Mouse (Mus musculus) stomach, embryonic 14.5 days (tissue): ENCODE results near the gene Bbof1. TPM values are rescaled to one million over a fixed set of nuclear protein-coding genes. Genes with fewer than 3 reads are reported as not detected.

Experiments
- ATAC-seq: fragments of 200-750 bp; cut with Nextera tagmentation; 2 replicates; pipeline ENCODE4 v1.8.0; 2017; ENCODE audit warnings: low read depth, moderate TSS enrichment; ENCODE audit not compliant: insufficient number of reproducible peaks, insufficient read depth, low FRiP score
- H3K27ac ChIP-seq: fragments of 300-500 bp; sonication (generic); 2 replicates; pipeline ENCODE4 v1.5.1; 2014; ENCODE audit warnings: mild to moderate bottlenecking, low read length, moderate library complexity, mixed read lengths
- H3K27me3 ChIP-seq: fragments of 300-500 bp; sonication (generic); 2 replicates; pipeline ENCODE4 v1.6.1; 2014; ENCODE audit warnings: low read length, control low read depth, mixed read lengths; ENCODE audit not compliant: control insufficient read depth, insufficient read depth
- H3K36me3 ChIP-seq: fragments of 300-500 bp; sonication (generic); 2 replicates; pipeline ENCODE4 v1.6.1; 2014; ENCODE audit warnings: mild to moderate bottlenecking, control low read depth, low read length, moderate library complexity, mixed read lengths; ENCODE audit not compliant: control insufficient read depth, insufficient read depth
- H3K4me1 ChIP-seq: fragments of 300-500 bp; sonication (generic); 2 replicates; pipeline ENCODE4 v1.6.1; 2014; ENCODE audit warnings: low read length, control low read depth, mixed read lengths; ENCODE audit not compliant: control insufficient read depth, insufficient read depth
- H3K4me2 ChIP-seq: fragments of 300-500 bp; sonication (generic); replicated peaks from 2 replicates; pipeline ENCODE4 v1.6.1; 2014; ENCODE audit warnings: low read depth, low read length, control low read depth
- H3K4me3 ChIP-seq: fragments of 300-500 bp; sonication (generic); 2 replicates; pipeline ENCODE4 v1.5.1; 2014; ENCODE audit warnings: low read depth, low read length, control low read depth
- H3K9ac ChIP-seq: fragments of 300-500 bp; sonication (generic); replicated peaks from 2 replicates; pipeline ENCODE4 v1.6.1; 2014; ENCODE audit warnings: low read depth, mild to moderate bottlenecking, control low read depth, low read length, moderate library complexity, mixed read lengths
- H3K9me3 ChIP-seq: fragments of 300-500 bp; sonication (generic); 2 replicates; pipeline ENCODE4 v1.6.1; 2016; ENCODE audit warnings: low read depth, low read length, control low read depth; ENCODE audit not compliant: control insufficient read depth
- WGBS: fragments of 180-500 bp; shearing (Covaris S2); extraction: QIAGEN DNeasy Blood & Tissue Kit; methylation state at CpG from one replicate; pipeline ENCODE4 v1.1.7; 2014; 5-methylcytosine and 5-hydroxymethylcytosine counted together
- polyA plus RNA-seq: library from polyadenylated mRNA; unstranded; fragments of >200 nt; fragmentation: Nextera tagmentation; extraction: Ambion mirVana; gene quantifications from 2 replicates; pipeline ENCODE4 v1.2.1, GENCODE M21; 2014

The Bbof1 gene
- polyA plus RNA-seq, 1 experiment from 2014 or later = 1.5 TPM

- H3K27ac ChIP-seq = no peak overlapping the region
- H3K4me3 ChIP-seq = no peak overlapping the region
- H3K36me3 ChIP-seq = no peaks in the 10 kb centered on the region
- no peak for ATAC-seq
- no peaks in the 10 kb centered on the region for H3K4me1 ChIP-seq
- no peaks in the 10 kb centered on the region for H3K27me3 ChIP-seq
- no peak overlapping the region for H3K9ac ChIP-seq
- WGBS = 77% methylated on average over 14 of the region's 14 CpGs
- H3K4me2 ChIP-seq = no peak overlapping the region
- no peaks in the 10 kb centered on the region for H3K9me3 ChIP-seq
Observed at GRCm38 (mm10) chr12:84396947-84397679, 11.8 kb upstream of the Bbof1 start.

- Histone ChIP-seq H3K4me1 (no peaks in the 10 kb centered on the region), H3K4me2 (no peak overlapping the region), H3K9ac (no peak overlapping the region), H3K27me3 (no peaks in the 10 kb centered on the region), H3K36me3 (no peaks in the 10 kb centered on the region), H3K4me3 (no peak overlapping the region), H3K9me3 (no peaks in the 10 kb centered on the region), H3K27ac (no peak overlapping the region)
- no peak for ATAC-seq
Observed at GRCm38 (mm10) chr12:84397685-84398084, 11.2 kb upstream of the Bbof1 start.

- Histone ChIP-seq H3K27ac (no peak overlapping the region), H3K4me2 (no peak overlapping the region), H3K9me3 (no peaks in the 10 kb centered on the region), H3K4me3 (no peak overlapping the region), H3K27me3 (no peaks in the 10 kb centered on the region), H3K36me3 (no peaks in the 10 kb centered on the region), H3K9ac (no peak overlapping the region), H3K4me1 (no peaks in the 10 kb centered on the region)
- 62% methylated on average over 5 of the region's 5 CpGs for WGBS
- no peak for ATAC-seq
Observed at GRCm38 (mm10) chr12:84398629-84399028, 10.2 kb upstream of the Bbof1 start.

- Histone ChIP-seq H3K27ac (no peak overlapping the region), H3K36me3 (no peaks in the 10 kb centered on the region), H3K4me3 (no peak overlapping the region), H3K9me3 (no peaks in the 10 kb centered on the region), H3K4me1 (no peaks in the 10 kb centered on the region), H3K27me3 (no peaks in the 10 kb centered on the region), H3K9ac (no peak overlapping the region), H3K4me2 (no peak overlapping the region)
- WGBS = 73% methylated on average over 9 of the region's 9 CpGs
- no peak for ATAC-seq
Observed at GRCm38 (mm10) chr12:84399135-84399534, 9.7 kb upstream of the Bbof1 start.

GRCm38 (mm10) chr12:84399663-84400062, 9.2 kb upstream of the Bbof1 start:
- Histone ChIP-seq H3K4me3 (no peak overlapping the region), H3K4me2 (no peak overlapping the region), H3K27ac (no peak overlapping the region), H3K9ac (no peak overlapping the region), H3K27me3 (no peaks in the 10 kb centered on the region), H3K4me1 (no peaks in the 10 kb centered on the region), H3K36me3 (no peaks in the 10 kb centered on the region), H3K9me3 (no peaks in the 10 kb centered on the region)
- ATAC-seq = no peak
- WGBS = 55% methylated on average over 9 of the region's 9 CpGs

- H3K36me3 ChIP-seq = no peaks in the 10 kb centered on the region
- 66% methylated on average over 3 of the region's 3 CpGs for whole genome bisulfite sequencing
- no peak overlapping the region for H3K4me2 ChIP-seq
- H3K9ac ChIP-seq = no peak overlapping the region
- ATAC-seq = no peak
- H3K4me1 ChIP-seq = no peaks in the 10 kb centered on the region
- H3K27me3 ChIP-seq = no peaks in the 10 kb centered on the region
- H3K4me3 ChIP-seq = no peak overlapping the region
- 0 out of 2 replicates have a peak overlapping the region, but pooled peaks have one; percentile 16 for H3K27ac ChIP-seq
- no peaks in the 10 kb centered on the region for H3K9me3 ChIP-seq
Observed at GRCm38 (mm10) chr12:84400068-84400467, 8.8 kb upstream of the Bbof1 start.

GRCm38 (mm10) chr12:84400653-84401052, 8.2 kb upstream of the Bbof1 start:
- Histone ChIP-seq H3K4me1 (no peaks in the 10 kb centered on the region), H3K4me3 (no peak overlapping the region), H3K9me3 (no peaks in the 10 kb centered on the region), H3K27ac (0 out of 2 replicates have a peak overlapping the region, but pooled peaks have one; percentile 16), H3K9ac (no peak overlapping the region), H3K27me3 (no peaks in the 10 kb centered on the region), H3K4me2 (no peak overlapping the region), H3K36me3 (no peaks in the 10 kb centered on the region)
- ATAC-seq = no peak
- 27% methylated on average over 3 of the region's 3 CpGs for WGBS

- 63% methylated on average over 9 of the region's 9 CpGs for WGBS
- Histone ChIP-seq H3K4me1 (peaks cover 3% of the 10 kb centered on the region; the same call in 1 of the 2 replicates), H3K4me2 (no peak overlapping the region), H3K36me3 (no peaks in the 10 kb centered on the region), H3K4me3 (no peak overlapping the region), H3K9me3 (no peaks in the 10 kb centered on the region), H3K27me3 (no peaks in the 10 kb centered on the region), H3K9ac (no peak overlapping the region), H3K27ac (no peak overlapping the region)
- ATAC-seq = no peak
Observed at GRCm38 (mm10) chr12:84402923-84403322, 5.9 kb upstream of the Bbof1 start.

GRCm38 (mm10) chr12:84404541-84404940, 4.3 kb upstream of the Bbof1 start:
- ATAC-seq = no peak
- Histone ChIP-seq H3K4me2 (no peak overlapping the region), H3K36me3 (no peaks in the 10 kb centered on the region), H3K9me3 (no peaks in the 10 kb centered on the region), H3K4me3 (no peak overlapping the region), H3K4me1 (peaks cover 8% of the 10 kb centered on the region; the same call in 1 of the 2 replicates), H3K27ac (no peak overlapping the region), H3K27me3 (no peaks in the 10 kb centered on the region), H3K9ac (no peak overlapping the region)
- 83% methylated on average over 6 of the region's 6 CpGs for WGBS
